Mouse (Mus musculus): ENCODE measurements around the gene Nkapl.

Gene Nkapl

GRCm38 (mm10) chr13:21435476-21435875, 32.8 kb downstream of the Nkapl start:
- no peak for DNase-seq (ENCODE audit: low read depth, low spot score)

DNA sequence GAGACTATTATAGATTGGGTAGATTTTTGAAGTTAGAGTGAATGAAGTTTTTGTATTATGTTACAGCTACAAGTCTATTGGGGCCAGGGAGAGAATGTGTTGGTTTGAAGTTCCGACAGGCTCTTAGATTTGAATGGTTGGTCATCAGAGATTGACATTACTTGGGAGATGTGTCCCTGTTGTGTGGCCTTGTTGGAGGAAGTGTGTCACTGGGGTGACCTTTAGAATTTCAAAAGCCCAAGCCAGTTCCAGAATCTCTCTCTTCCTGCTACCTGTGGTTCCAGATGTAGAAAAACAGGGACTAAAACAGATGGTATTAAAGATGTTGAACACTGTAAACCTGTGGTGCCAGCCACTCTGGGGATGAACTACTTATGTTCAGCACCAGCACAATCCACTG, 40.7 kb downstream of the Nkapl start:
- DNase-seq (ENCODE audit: low read depth, low spot score): no peak

- DNase-seq (ENCODE audit: low read depth, low spot score): no peak
Observed at GRCm38 (mm10) chr13:21423301-21423700, 45.0 kb downstream of the Nkapl start.

DNA sequence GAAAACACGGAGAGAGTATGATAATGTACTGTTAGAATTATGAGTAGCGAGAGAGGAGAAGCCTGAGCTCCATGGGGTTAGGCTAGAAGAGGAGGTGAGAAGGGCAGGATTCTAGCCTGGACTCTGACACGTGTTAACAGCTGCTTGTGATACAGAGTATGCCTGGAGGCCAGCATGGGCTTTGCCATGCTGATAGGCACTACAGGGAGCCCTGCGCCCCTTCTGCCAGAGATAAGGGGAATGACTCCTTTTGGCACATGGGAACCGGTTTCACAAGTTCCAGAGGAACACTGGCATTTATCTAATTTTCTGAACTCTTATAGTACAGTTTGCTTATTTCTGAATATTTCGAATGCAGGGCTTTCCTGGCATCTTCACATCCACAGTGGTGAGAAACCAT, 49.4 kb downstream of the Nkapl start:
- DNase-seq (ENCODE audit: low read depth, low spot score): no peak

DNA sequence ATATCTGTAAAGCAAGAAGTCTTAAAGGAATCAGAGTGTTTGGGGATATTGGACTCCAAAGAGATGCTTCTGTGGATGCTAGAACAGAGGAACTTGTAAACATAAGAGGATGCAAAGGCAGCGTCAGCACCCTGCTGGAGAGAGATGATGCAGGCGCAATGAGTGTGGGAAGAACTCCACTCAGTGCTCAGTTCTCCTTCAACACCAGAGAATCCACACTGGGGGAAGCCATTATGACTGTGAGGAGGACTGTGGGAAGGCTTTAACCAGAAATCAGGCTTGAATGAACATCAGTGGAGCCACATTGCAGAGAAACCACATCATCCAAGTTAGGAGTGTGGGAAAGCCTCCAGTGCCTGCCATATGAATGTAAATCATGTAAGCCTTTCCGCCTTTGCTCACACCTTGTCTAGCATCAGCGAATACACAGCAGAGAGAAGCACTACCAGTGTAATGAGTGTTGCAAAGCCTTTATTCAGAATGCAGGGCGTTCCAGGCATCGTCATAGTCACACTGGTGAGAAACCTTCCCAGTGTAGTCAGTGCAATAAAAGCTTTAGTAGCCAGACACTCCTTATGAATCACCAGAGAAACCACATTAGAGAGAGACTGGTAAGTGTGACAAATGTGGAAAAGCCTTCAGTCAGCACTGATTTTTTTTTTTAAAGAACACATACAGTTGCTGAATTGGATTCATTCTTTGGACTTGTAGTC, 50.9 kb downstream of the Nkapl start:
- DNase-seq (ENCODE audit: low read depth, low spot score): no peak

Data from mesoderm, embryonic 11.5 days (tissue).